Mouse (Mus musculus) forebrain, embryonic 16.5 days (tissue): ENCODE results near the gene Ptprn. TPM values are rescaled to one million over a fixed set of nuclear protein-coding genes. Genes with fewer than 3 reads are reported as not detected.
"Not testable (repeated sequence)": the region's sequence is repeated elsewhere in the genome, so short reads cannot be mapped to it uniquely, and the experiment has no call there.

Experiments
- ATAC-seq: fragments of 200-750 bp; cut with Nextera tagmentation; 2 replicates; pipeline ENCODE4 v1.8.0; 2017; ENCODE audit warnings: mild to moderate bottlenecking, moderate library complexity
- H3K27ac ChIP-seq: fragments of 300-500 bp; sonication (generic); 2 replicates; pipeline ENCODE4 v1.5.1; 2014; ENCODE audit warnings: low read length, control low read depth
- H3K27me3 ChIP-seq: fragments of 300-500 bp; sonication (generic); replicated peaks from 2 replicates; pipeline ENCODE4 v1.6.1; 2014; ENCODE audit warnings: low read length; ENCODE audit not compliant: control insufficient read depth, insufficient read depth
- H3K36me3 ChIP-seq: fragments of 300-500 bp; sonication (generic); 2 replicates; pipeline ENCODE4 v1.6.1; 2014; ENCODE audit not compliant: control insufficient read depth, insufficient read depth
- H3K4me1 ChIP-seq: fragments of 300-500 bp; sonication (generic); replicated peaks from 2 replicates; pipeline ENCODE4 v1.6.1; 2014; ENCODE audit warnings: low read length; ENCODE audit not compliant: control insufficient read depth, insufficient read depth
- H3K4me2 ChIP-seq: fragments of 300-500 bp; sonication (generic); 2 replicates; pipeline ENCODE4 v1.6.1; 2014; ENCODE audit warnings: mild to moderate bottlenecking, low read length, control low read depth
- H3K4me3 ChIP-seq: fragments of 300-500 bp; sonication (generic); replicated peaks from 2 replicates; pipeline ENCODE4 v1.5.1; 2014; ENCODE audit warnings: mild to moderate bottlenecking, low read length, control low read depth
- H3K9ac ChIP-seq: fragments of 300-500 bp; sonication (generic); replicated peaks from 2 replicates; pipeline ENCODE4 v1.6.1; 2014; ENCODE audit warnings: low read depth, low read length, control low read depth
- H3K9me3 ChIP-seq: fragments of 300-500 bp; sonication (generic); 2 replicates; pipeline ENCODE4 v1.6.1; 2016; ENCODE audit warnings: low read length; ENCODE audit not compliant: control insufficient read depth
- WGBS: fragments of 180-500 bp; shearing (Covaris S2); extraction: QIAGEN DNeasy Blood & Tissue Kit; methylation state at CpG from one replicate; pipeline ENCODE4 v1.1.7; 2014; 5-methylcytosine and 5-hydroxymethylcytosine counted together
- polyA plus RNA-seq: library from polyadenylated mRNA; unstranded; fragments of >200 nt; fragmentation: Nextera tagmentation; extraction: Ambion mirVana; gene quantifications from 2 replicates; pipeline ENCODE4 v1.2.1, GENCODE M21; 2015

Gene Ptprn
- polyA plus RNA-seq, 1 experiment from 2014 or later: 10.7 TPM

- WGBS: 16% methylated on average over 4 of the region's 4 CpGs
Observed at GRCm38 (mm10) chr1:75244836-75245235, 19.5 kb downstream of the Ptprn start.

GRCm38 (mm10) chr1:75244175-75244826 is 20.0 kb downstream of the Ptprn start:
- 84% methylated on average over 12 of the region's 12 CpGs for WGBS
- H3K4me3 ChIP-seq: no peak overlapping the region
- no peak overlapping the region for H3K4me2 ChIP-seq
- no peak overlapping the region for H3K9ac ChIP-seq
- H3K9me3 ChIP-seq: no peaks in the 10 kb centered on the region
- no peak overlapping the region for H3K27ac ChIP-seq
- H3K27me3 ChIP-seq: no peaks in the 10 kb centered on the region
- H3K36me3 ChIP-seq: peaks cover 6% of the 10 kb centered on the region
- ATAC-seq: no peak; the same call in 1 of the 2 replicates
- peaks cover 4% of the 10 kb centered on the region for H3K4me1 ChIP-seq

More at GRCm38 (mm10) chr1:75244836-75245235, 19.5 kb downstream of the Ptprn start:
- Histone ChIP-seq H3K4me2 (no peak overlapping the region), H3K27me3 (no peaks in the 10 kb centered on the region), H3K27ac (no peak overlapping the region), H3K4me3 (no peak overlapping the region), H3K9ac (no peak overlapping the region), H3K9me3 (no peaks in the 10 kb centered on the region), H3K4me1 (peaks cover 4% of the 10 kb centered on the region), H3K36me3 (peaks cover 4% of the 10 kb centered on the region)
- ATAC-seq: peak; percentile 88

DNA sequence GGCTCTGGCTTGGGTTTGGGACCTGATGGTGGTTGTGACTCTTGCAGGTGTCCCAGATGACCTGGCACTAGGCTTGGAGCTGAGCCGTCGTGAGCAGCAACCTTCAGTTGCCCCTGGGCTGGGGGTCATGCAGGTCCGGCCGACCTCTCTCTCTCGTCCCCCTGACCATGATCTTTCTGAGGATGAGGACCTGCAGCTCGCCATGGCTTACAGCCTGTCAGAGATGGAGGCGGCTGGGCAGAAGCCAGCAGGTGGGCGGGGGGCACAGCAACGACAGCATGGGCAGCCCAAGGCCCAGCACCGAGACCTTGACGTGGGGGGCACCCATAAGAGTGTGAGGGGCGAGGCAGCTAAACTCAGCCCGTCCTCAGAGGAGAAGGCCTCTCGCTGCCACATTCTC is 20.9 kb downstream of the Ptprn start:
- no peak for ATAC-seq
- peaks cover 6% of the 10 kb centered on the region for H3K36me3 ChIP-seq
- no peak overlapping the region for H3K4me3 ChIP-seq
- 88% methylated on average over 14 of the region's 14 CpGs for WGBS
- H3K4me2 ChIP-seq: no peak overlapping the region
- no peak overlapping the region for H3K9ac ChIP-seq
- no peaks in the 10 kb centered on the region for H3K27me3 ChIP-seq
- H3K27ac ChIP-seq: no peak overlapping the region
- no peaks in the 10 kb centered on the region for H3K9me3 ChIP-seq
- peaks cover 4% of the 10 kb centered on the region for H3K4me1 ChIP-seq

DNA sequence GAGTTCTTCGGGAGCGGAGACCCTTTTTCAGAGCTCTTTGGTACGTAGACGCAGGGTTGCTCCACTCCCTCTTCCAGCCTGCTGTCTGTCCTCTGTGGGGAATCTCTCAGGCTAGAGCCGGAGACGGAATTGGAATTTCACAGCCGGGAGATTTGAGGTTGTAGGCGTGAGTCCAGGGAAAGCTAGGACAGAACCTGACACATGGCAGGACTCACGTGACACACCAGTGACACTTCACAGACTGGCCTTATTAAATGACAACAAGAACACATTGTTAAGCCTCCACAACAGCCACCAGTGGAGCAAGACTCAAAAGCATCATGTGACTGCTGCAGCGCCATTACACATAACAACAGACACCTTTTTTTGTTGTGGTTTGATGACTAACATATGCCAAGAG is 24.7 kb downstream of the Ptprn start:
- Histone ChIP-seq H3K9me3 (no peaks in the 10 kb centered on the region), H3K4me2 (no peak overlapping the region), H3K27me3 (no peaks in the 10 kb centered on the region), H3K36me3 (peaks cover 6% of the 10 kb centered on the region), H3K27ac (no peak overlapping the region), H3K4me1 (peaks cover 16% of the 10 kb centered on the region), H3K9ac (no peak overlapping the region), H3K4me3 (no peak overlapping the region)
- WGBS: 79% methylated on average over 10 of the region's 10 CpGs
- no peak for ATAC-seq

- Histone ChIP-seq H3K4me3 (peak within 1 kb of the TSS; percentile 76), H3K9ac (peak within 1 kb of the TSS; percentile 92), H3K9me3 (no peaks in the 10 kb centered on the region), H3K27me3 (no peaks in the 10 kb centered on the region), H3K4me2 (peak within 1 kb of the TSS; percentile 84), H3K36me3 (peaks cover 6% of the 10 kb centered on the region; the same call in 1 of the 2 replicates), H3K27ac (peak within 1 kb of the TSS; percentile 68), H3K4me1 (peaks cover 18% of the 10 kb centered on the region)
- WGBS: under 1% methylated on average over 63 of the region's 64 CpGs
- peak; percentile 82 for ATAC-seq
Observed at GRCm38 (mm10) chr1:75236117-75237050, 27.9 kb downstream of the Ptprn start, which contains the start of gene Dnajb2. Gene Dnajb2 (plus strand): TSS chr1:75236406.

GRCm38 (mm10) chr1:75234606-75235005 is 29.7 kb downstream of the Ptprn start:
- H3K27me3 ChIP-seq: no peaks in the 10 kb centered on the region
- no peak overlapping the region for H3K4me3 ChIP-seq
- H3K9me3 ChIP-seq: no peaks in the 10 kb centered on the region
- peak; percentile 65 for ATAC-seq
- no peaks in the 10 kb centered on the region for H3K36me3 ChIP-seq
- H3K4me2 ChIP-seq: no peak overlapping the region
- H3K27ac ChIP-seq: no peak overlapping the region
- H3K9ac ChIP-seq: no peak overlapping the region
- WGBS: 1% methylated on average over 8 of the region's 8 CpGs
- peaks cover 18% of the 10 kb centered on the region for H3K4me1 ChIP-seq

DNA sequence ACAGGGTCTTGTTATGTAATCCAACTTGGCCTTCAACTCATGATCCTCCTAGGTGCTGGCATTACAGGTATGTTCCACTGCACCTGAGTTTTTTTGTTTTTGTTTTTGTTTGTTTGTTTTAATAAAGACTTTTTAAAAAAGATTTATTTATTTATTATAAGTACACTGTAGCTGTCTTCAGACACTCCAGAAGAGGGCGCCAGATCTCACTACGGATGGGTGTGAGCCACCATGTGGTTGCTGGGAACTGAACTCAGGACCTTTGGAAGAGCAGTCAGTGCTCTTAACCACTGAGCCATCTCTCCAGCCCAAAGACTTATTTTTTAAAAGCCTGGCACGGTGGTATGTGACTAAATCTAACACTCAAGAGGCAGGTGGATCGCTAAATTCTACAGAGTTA is 31.8 kb downstream of the Ptprn start:
- H3K9me3 ChIP-seq, H3K4me3 ChIP-seq, ATAC-seq, H3K4me2 ChIP-seq, H3K36me3 ChIP-seq, H3K27ac ChIP-seq, H3K9ac ChIP-seq, H3K27me3 ChIP-seq: not testable (repeated sequence)
- 69% methylated on average over 4 of the region's 4 CpGs for WGBS
- H3K4me1 ChIP-seq: peaks cover 18% of the 10 kb centered on the region

GRCm38 (mm10) chr1:75231664-75232152 is 32.6 kb downstream of the Ptprn start, which contains the start of gene A630095N17Rik:
Gene A630095N17Rik (minus strand): TSS chr1:75232102.
- Histone ChIP-seq H3K9ac (no peak within 1 kb of the TSS), H3K27me3 (no peaks in the 10 kb centered on the region), H3K36me3 (no peaks in the 10 kb centered on the region), H3K9me3 (no peaks in the 10 kb centered on the region), H3K4me3 (no peak within 1 kb of the TSS), H3K27ac (no peak within 1 kb of the TSS), H3K4me2 (no peak within 1 kb of the TSS), H3K4me1 (peaks cover 11% of the 10 kb centered on the region)
- 72% methylated on average over 5 of the region's 5 CpGs for WGBS
- ATAC-seq: no peak

DNA sequence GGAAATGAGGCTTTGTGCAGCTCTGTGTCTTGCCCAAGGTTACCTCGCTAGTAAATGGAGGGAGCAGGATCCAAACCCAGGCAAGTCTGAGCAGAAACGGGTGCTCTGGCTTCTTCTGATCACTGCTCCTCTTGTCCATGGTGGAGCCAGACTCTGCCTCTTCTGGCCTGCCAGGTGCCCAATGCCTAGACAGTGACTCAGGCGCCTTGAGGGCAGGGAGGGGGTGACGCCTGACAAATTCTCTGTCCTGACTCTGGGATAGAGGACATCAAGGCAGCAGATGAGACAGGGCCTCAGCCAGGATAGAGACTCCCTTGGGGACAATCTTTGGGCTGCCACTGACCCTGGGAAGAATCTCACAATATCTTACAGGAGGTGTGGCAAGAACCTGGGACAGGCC is 33.1 kb downstream of the Ptprn start:
- Histone ChIP-seq H3K4me3 (no peak overlapping the region), H3K4me1 (peaks cover 10% of the 10 kb centered on the region), H3K4me2 (no peak overlapping the region), H3K9ac (no peak overlapping the region), H3K9me3 (no peaks in the 10 kb centered on the region), H3K36me3 (no peaks in the 10 kb centered on the region), H3K27me3 (no peaks in the 10 kb centered on the region), H3K27ac (no peak overlapping the region)
- 81% methylated on average over 4 of the region's 4 CpGs for WGBS
- no peak for ATAC-seq
